Mouse (Mus musculus) heart, postnatal 4 days (tissue): ENCODE measurements around the gene Vdac2. TPM values are rescaled to one million over a fixed set of nuclear protein-coding genes. Genes with fewer than 3 reads are reported as not detected.

Source experiments
- DNase-seq: peaks from one replicate; pipeline ENCODE4 v3.0.0; 2021
- total RNA-seq, 2 experiments: library from RNA; stranded (reverse); gene quantifications; 2 replicates each; pipeline ENCODE4 v1.2.3; 2021

Vdac2 gene
- total RNA-seq, 2 experiments from 2014 or later = 606 to 622 TPM

DNA sequence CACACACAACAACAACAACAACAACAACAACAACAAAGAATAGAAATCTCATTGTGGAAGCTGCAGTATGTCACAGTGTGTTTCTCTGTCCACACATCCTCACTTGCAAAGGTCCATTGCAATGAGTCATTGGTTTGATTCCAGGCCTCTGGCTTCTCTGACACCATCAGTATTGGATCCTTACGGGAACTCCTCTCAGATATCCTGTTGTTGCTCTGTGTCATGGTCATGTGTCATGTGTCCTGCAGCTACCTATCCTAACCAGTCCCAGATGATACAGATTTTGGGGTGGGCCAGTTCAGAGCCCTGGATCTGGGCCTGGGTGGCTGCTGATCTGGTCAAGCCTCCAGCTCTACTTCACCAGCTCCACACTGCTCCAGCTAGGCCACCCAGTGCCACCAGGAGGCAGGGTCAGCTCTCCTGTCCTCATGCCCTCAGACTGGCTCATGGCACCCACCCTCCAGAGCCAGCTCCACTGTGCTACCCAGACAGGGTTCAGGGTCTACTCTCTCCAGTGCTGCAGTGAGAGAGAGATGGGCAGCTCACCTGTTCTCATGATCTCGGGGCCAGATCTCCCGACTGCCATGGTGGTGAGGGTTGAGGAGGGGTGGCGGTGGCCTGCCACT lies 4.0 kb upstream of the Vdac2 start:
- no peak for DNase-seq

DNA sequence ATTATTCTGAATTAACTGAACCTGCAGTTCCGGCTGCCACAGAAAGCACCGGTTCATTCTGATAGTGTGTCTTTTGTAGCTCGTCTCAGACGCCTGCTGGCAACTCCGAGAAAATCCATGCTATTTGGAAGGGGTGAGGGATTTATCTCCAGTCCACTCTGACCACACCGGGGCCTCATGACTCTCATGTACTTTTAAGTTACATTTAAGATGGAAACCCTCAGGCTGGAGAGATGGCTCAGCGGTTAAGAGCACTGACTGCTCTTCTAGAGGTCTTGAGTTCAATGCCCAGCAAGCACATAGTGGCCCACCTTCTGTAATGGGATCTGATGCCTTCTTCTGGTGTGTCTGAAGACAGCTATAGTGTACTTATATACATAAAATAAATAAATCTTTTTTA lies 2.7 kb upstream of the Vdac2 start:
- no peak for DNase-seq

GRCm38 (mm10) chr14:21822795-21823374 lies 2.2 kb upstream of the Vdac2 start:
- peak; percentile 92 for DNase-seq

DNA sequence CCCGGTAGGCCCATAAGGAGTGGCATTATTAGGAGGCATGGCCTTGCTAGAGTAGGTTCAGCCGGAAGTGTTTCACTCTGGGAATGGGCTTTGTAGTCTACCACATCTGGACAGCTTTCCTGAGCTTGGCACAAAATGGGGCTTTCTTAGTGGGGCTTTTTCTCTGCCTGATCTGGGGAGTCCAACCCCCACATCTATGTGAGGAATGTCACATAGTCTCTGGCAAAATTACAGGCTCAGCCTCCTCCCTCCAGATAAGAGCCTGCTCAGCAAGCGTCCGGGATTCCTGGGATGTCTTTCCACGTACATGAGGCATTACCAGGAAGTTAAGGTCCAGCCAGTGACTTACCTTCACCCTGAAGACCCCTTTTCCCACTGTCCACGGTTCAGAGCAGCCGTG lies 1.1 kb upstream of the Vdac2 start:
- DNase-seq = peak; percentile 61

DNA sequence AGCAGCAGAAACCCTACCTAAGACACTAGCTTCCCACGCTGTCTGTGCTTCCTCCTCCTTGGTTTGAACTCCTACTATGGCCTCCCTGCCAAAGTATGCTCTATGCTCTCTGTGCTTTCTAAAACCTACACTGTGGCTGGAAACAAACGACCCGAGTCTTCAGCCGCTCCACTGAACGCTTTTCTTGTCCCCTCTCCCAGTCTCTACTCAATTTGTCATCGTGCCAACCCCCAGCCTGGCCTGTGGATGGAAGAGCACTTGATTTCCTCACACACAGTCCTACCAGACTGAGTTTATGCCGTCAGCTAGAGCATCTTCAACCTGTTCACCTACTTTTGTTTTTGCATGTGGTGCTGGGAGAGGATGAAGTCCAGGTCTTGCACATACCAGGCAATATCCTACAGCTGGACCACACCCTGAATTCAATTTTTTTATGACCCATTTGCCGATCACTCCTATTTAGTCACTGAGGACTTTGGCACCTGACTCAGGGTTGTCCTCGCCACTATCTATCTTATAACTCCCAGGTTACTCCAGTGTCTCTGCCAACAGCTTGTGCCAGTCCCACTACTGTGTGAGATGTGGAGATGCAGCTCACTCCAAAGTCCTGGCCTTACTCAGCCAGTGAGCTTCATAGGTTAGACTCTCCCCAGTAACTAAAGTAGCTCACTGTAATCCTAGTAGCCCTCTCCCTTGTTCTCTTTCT lies 901 bp downstream of the Vdac2 start:
- peak; percentile 64 for DNase-seq

DNA sequence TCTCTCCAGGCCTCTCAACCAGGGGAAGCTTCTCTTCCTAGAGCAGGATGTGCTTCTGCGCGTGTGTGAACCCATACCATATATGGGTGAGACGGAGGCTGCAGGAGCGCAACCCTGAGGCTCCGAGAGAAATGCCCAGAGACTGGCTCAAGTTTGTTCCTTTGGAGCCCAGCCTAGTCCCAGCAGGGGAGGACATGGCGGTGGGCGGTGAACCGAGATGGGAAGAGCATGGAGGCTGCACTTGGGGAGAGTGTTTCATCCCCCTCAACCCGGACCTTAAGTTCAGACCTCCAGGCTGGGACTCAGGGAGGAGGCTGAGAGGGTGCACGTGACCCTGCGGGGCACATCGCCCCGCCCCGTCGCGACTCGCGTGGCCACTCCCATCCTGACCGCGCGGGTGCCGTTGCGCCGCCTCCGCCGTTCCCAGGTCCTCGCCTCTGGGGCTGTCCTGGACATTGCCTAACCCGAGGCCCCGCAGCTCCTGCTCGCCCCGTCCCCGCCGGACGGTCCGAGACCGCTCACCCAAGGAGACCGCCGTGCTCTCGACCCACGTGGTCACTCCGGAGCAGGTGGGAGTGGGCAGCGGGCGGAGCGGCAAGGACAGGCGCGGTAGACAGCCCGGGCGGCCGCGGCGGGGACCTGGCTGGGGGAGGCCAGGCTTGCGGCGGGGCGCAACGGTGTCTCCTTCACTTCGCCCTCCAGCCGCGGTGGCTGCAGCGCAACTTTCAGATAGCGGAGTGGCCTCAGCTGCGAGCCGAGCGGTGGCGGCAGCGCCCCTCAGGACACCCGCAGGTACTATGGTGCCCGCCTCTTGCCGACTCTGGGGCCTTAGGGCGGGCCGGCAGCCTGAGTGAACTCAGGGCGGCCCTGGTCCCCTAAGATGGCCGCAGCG lies 6.1 kb downstream of the Vdac2 start:
- DNase-seq = peak; percentile 98

DNA sequence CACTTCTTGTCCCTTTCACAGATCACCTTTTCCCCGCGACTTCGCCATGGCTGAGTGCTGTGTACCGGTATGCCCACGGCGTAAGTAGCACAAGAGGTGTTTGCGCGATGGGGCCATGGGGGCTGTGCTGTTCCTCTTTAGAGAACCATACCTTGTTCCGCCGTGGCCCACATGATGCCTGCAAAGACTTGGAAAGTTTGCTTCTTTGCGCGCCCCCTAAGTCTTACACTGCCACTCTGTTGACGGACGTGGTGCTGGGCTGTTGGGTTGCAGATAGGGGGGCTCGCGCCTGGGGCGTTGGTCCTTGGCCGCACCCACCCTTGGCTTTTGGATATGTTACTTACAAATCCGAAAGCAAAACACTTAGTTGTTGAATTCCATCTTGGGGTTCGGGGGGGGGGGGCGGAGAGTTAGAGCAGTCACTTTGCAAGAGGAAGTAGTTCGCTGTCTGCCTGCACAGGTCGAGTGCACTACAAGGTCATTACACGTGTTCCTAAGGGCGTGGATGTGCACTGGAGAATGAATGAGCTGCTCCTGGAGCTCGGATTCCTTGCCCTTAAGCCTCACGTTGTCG lies 6.9 kb downstream of the Vdac2 start:
- DNase-seq = no peak

GRCm38 (mm10) chr14:21838336-21839017 lies 13.4 kb downstream of the Vdac2 start:
- DNase-seq = peak; percentile 47

- no peak for DNase-seq
Measured at GRCm38 (mm10) chr14:21841819-21842592, 17.0 kb downstream of the Vdac2 start.

DNA sequence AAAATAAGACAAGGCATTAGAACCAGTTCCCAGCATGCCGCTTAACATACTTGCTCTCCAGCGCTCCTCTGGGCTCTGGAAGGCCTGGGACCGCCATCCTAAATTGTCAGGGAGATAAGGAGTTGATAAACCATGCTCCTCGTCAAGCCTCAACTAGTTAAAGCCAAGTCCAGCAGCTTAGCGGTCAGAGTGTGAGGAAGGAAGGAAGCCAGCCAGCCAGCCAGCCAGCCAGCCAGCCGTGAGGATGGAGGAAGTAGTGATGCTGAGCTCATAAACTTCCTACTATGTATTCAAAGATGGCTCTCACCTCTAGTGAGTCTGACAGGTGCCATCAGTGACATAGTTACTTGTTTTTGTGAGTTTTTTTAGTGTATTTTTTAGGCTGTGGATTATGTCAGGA lies 18.2 kb downstream of the Vdac2 start:
- DNase-seq = no peak

GRCm38 (mm10) chr14:21846827-21847380 lies 21.9 kb downstream of the Vdac2 start:
- no peak for DNase-seq

DNA sequence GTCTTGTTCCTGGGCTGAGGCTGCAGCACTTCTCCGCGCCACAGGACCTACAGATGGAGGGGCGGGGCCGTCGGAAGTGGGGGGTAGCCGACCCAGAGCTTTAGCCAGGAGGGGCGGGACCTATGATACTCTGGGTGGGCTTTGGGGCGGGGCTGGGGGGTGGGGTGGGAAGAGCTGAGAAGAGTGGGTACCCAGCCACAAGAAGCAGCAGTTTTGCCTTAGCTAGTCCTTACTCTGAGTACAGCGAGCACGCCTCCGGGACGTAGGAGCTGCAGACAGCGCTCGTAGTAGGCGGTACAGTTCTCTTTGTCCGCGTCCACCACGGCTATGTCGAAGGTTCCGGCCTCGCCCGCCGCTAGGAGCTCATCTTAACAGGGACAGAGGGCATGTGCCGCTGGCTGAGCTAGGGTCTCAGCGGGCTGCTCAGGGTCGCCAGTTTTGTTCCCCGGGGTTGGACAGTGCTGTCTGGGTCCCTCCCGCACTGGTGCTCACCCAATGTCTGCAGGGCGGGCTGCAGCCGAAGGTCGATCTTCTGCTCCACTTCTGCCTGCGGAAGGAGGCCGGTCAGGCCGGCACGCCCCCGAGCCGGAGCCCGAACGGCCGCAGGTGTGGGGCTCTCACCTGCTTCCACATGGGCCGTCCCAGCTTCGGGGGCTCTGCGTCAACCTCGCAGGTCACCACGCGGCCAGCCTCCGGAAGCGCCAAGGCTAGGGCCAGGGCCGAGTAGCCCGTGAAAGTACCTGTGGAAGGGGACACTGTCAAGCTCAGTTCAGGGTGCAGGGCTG lies 22.5 kb downstream of the Vdac2 start:
- DNase-seq = peak; percentile 59

GRCm38 (mm10) chr14:21848166-21849154 lies 23.4 kb downstream of the Vdac2 start, which contains the start of gene Comtd1:
Gene Comtd1 (minus strand): TSS chr14:21848977.
- peak; percentile 98 for DNase-seq

DNA sequence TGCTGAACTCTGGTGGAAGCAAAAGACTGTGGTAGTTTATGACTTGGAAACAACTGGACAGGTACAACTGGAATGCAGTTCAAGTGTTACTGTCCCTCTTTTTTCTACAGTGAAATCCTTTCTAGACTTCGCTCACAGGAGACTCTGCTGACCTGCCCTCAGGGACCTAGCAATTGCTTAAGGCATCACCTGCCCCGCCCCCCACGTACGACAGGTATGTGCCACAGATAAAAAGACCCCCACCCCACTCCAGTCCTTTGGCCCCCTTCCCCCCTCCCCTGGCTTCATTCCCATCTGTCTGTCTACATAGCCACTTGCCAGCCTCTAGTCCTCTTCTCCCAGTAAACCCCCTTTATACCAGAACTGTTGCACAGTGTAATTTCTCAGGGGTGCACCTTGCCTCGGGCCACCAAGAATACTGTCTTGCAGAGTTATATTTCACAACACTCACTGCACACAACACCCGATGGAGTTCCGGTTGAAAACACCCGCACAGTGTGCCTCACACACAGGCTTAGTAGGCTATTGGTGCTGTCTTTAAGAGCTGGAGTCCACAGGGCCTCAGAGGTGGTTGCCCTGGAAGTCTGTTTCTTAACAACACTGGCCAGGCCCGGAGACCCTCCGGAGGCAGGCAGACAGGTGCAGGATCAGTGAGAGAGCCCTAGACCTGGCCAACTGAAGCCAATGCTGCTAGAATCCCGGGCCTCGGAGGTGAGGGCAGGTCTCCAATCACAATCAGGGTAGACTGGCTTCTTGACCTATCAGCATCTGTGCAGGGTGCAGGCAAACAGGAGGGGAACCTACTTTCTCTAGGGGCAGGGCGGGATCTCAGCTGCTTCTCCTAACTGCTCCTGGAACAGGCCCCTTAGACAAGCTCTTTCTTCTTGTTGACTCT lies 24.7 kb downstream of the Vdac2 start:
- DNase-seq = no peak

DNA sequence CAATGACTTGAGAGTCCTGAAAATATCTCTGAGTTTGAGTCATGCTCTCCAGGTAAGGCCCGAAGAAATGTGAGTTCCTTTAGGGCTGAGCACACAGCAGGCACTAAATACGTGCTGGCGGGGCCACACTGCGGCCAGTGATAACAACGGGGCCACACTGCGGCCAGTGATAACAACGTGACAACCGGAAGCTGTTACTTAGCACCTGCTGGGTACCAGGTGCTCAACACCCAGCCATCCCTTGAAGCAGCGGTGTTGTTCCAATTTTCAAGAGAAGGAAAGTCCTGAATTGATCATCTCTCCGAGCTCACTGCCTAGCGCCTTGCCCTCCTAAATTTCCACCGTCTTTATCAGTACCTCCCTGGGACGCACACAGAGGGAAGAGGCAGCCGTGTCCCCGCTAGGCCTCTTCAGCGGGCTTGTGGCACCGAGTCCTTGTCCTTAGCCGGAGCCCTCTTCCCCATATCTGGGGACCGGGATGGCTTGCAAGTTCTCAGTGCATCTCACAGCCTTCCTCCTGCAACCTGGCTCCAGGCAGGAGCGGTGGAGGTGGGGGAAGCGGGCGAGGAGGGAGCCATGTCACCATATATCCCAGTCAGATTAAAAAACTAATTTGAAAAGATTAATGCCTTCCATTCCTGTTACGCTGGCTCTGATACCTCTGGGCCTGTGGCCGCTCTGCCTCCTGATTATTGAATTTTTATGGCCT lies 25.5 kb downstream of the Vdac2 start:
- DNase-seq = no peak

DNA sequence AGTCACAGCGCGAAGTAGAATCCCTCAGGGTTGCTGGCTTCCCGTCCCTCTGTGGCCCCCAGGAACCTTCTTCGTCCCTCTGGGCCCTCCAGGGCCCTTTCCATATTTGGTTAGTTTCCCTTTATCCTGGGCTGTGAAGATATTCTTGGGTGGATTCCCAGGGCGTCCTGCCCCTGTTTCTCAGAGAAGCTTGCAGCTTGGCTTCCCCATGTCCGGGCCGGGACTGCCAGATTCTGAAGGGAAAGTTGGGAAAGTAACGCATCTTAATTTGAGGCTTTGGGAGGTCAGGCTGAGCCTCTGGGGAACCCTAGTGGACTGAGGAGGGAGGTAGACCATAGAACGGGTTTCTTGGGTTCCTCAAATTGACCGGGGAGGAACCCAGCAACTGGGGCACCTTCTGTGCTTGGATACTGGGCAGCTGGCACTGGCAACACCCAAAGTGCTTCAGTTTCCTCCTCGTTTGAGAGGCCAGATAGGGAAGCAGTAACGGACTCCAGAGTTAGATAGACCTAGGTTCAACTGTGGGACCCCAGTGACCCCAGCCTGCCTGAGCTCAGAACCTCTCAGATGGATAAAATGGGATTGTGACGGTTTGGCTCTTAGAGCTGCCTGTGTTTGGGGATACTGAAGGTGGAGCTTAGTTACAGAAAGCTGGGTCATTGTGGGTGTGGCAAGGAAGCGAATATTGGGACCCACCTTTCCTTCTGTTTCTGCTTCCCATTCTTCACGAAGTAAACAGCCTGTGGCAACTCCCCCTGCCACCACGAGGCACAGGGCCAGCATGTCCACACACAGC lies 27.2 kb downstream of the Vdac2 start:
- DNase-seq = no peak
